Mouse (Mus musculus): ENCODE data around the gene Zscan21.

The Zscan21 gene

GRCm38 (mm10) chr5:138092771-138093170 lies 23.9 kb upstream of the Zscan21 start:
- CTCF ChIA-PET: interaction anchor here in 2 of 4 experiments (0.6 to 1.6 kb wide), 2 partner anchors 8 to 1261 kb away, joined by 3 to 4 read pairs; no protein-coding TSS in a partner anchor
- POLR2A ChIA-PET: interaction anchor here in 1 of 4 experiments (1.4 to 3.5 kb wide), 4 partner anchors 8 to 25 kb away, joined by 4 to 25 read pairs (median 18); partner anchors contain the start of gene Zkscan1

DNA sequence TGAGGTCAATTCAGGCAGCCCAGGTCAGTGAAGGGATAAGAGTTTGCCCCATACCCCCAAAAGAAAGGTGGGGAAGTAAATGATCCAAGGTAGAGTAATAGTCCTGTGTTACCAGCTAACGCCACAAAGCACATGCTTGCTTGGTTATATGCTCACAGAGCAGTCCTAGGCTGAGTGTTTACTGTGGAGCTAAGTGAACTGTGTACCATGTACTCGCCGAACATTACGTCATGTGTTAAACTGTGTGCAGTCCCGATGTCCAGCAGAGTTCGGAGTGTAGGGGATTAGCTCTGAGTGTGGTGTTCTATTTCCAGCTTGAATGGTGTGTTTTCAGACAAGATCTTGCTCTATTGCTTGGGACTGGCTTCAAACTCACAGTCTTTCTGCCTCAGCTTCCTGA lies 22.2 kb upstream of the Zscan21 start:
- CTCF ChIA-PET: no interaction called here
- POLR2A ChIA-PET: interaction anchor here in 3 of 4 experiments (0.9 to 2.1 kb wide), 6 partner anchors 9 to 75 kb away, joined by 3 to 13 read pairs (median 4); partner anchors contain the start of gene Zkscan1 (in 3 of the 3)

DNA sequence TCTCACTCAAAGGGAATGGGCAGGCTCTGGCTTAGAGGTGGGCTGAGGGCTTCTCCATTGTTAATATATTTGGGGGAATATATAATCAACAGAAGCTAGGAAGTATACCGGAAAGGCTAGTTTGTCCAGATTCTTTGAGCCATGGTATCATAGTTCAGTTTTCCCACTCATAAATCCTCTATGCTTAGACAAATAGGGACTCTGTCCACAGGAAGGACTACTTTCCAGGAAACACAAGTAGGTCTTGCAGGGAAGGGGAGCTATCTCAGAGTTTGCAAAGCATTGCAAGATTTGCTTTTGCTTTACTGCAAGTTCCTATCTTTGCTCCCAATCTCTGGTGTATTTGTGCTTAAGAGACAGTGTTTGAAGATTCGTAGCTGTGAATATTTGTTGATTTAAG lies 11.7 kb upstream of the Zscan21 start:
- ChIA-PET POLR2A (interaction anchor here in 2 of 4 experiments (0.8 to 5.0 kb wide), 7 partner anchors 9 to 20 kb away, joined by 3 to 25 read pairs (median 3); partner anchors contain the start of gene Zkscan1 (in 1 of the 2)), CTCF (no interaction called here)

DNA sequence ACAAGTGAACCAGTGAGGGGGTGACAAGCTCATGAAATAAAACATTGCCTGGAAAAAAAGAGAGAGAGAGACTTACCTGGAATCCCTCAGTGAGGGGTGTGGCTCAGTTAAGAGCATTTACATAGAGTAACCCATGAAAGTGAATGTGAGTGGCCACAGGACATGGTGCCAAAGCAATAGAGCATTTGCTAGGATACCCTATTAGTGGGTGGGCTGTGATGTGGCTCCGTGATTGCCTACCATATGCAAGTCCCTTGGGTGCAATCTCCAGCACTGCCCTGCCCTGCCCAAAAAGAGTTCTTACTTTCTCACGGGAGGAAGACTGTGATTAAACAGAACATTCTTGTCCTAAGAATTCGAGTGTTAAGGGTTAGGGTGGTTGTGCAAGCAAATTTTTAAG lies 9.6 kb upstream of the Zscan21 start:
- POLR2A ChIA-PET: interaction anchor here in 3 of 4 experiments (0.5 to 1.6 kb wide), 11 partner anchors 9 to 905 kb away, joined by 3 to 5 read pairs (median 3); partner anchors contain the start of gene Zkscan1 (in 2 of the 3)
- CTCF ChIA-PET: interaction anchor here in 3 of 4 experiments (0.5 to 1.3 kb wide), 5 partner anchors 11 to 466 kb away, joined by 3 to 4 read pairs (median 3); partner anchors contain the start of gene Sap25 (in 1 of the 3)

- CTCF ChIA-PET: interaction anchor here in 3 of 4 experiments (0.6 to 0.7 kb wide), 4 partner anchors 25 to 526 kb away, joined by 3 to 6 read pairs (median 4); no protein-coding TSS in a partner anchor
- POLR2A ChIA-PET: interaction anchor here in 2 of 4 experiments (0.5 to 1.6 kb wide), 3 partner anchors 9 to 25 kb away, joined by 3 to 5 read pairs (median 3); partner anchors contain the start of gene Zkscan1 (in 2 of the 2)
Observed at GRCm38 (mm10) chr5:138109847-138110396, 6.8 kb upstream of the Zscan21 start.

GRCm38 (mm10) chr5:138117199-138118015 lies 704 bp downstream of the Zscan21 start:
- ChIA-PET CTCF (interaction anchor here in 2 of 4 experiments (0.5 to 1.0 kb wide), 3 partner anchors 16 to 745 kb away, joined by 3 to 4 read pairs (median 3); no protein-coding TSS in a partner anchor), POLR2A (interaction anchor here in 2 of 4 experiments (0.6 to 3.0 kb wide), 13 partner anchors 9 to 1234 kb away, joined by 3 to 21 read pairs (median 4); partner anchors contain the start of genes Cops6 (in 1 of the 2), Cox19 (in 1 of the 2) and Zkscan1 (in 1 of the 2))

DNA sequence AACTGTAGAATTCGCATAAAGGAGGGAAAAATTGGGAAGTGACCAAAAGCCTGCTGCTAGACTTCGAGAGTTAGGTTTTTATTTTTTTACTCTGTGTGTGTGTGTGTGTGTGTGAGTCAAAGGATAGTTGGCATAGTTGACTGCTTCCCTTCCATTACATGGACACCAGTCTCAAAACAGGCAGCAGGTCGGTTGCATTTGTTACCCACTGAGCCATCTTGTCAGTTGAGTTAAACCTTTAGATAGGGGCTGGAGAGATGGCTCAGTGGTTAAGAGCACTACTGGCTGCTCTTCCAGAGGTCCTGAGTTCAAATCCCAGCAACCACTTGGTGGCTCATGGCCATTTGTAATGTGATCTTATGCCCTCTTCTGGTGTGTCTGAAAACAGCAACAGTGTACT lies 1.3 kb downstream of the Zscan21 start:
- ChIA-PET POLR2A (interaction anchor here in 2 of 4 experiments (0.6 to 3.0 kb wide), 14 partner anchors 9 to 1233 kb away, joined by 3 to 21 read pairs (median 4); partner anchors contain the start of genes Cops6 (in 1 of the 2), Cox19 (in 1 of the 2) and Zkscan1 (in 1 of the 2)), CTCF (interaction anchor here in 1 of 4 experiments (1.0 kb wide), 2 partner anchors 17 to 110 kb away, joined by 3 read pairs; no protein-coding TSS in a partner anchor)

DNA sequence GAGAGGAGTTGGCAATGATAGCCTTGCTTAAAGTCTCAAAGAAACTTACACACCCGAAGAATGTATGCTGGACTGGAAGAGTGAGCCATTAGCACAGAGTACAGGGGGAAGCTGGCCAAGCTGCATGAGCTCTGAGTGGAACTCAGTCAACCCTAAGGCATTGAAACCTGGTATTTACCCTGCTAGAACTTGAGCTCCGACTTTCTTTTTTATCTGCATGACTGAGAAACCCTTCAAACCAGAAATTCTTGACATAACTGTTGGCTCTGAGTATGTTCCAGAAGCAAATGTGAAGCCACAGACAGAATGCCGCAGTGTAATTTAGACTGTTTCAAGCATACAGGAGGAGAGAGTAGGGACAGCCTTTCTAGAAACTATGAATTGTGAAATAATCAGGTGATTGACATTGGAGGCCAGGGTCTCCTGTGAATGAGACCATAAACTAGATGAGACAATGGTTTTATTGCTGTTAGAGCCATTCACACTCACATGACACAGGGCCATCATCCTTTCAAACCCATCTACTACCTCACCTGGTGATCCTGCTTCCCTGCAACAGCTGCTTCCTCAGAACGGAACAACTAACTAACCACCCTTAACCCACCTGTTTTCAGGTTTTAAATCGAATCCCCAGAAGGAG lies 15.8 kb downstream of the Zscan21 start:
- CTCF ChIA-PET: no interaction called here
- POLR2A ChIA-PET: interaction anchor here in 1 of 4 experiments (1.3 to 2.6 kb wide), 3 partner anchors 11 to 47 kb away, joined by 3 to 13 read pairs (median 4); partner anchors contain the start of gene Zkscan1

- ChIA-PET POLR2A (interaction anchor here in 2 of 4 experiments (0.6 to 1.0 kb wide), 4 partner anchors 10 to 127 kb away, joined by 3 to 5 read pairs (median 4); no protein-coding TSS in a partner anchor), CTCF (interaction anchor here in 1 of 4 experiments (1.2 to 1.7 kb wide), 2 partner anchors 47 to 251 kb away, joined by 3 to 4 read pairs; no protein-coding TSS in a partner anchor)
Observed at GRCm38 (mm10) chr5:138137257-138137656, 20.6 kb downstream of the Zscan21 start.

- CTCF ChIA-PET: interaction anchor here in 1 of 4 experiments (1.7 kb wide), 1 partner anchor 252 kb away, joined by 3 read pairs; no protein-coding TSS in a partner anchor
- POLR2A ChIA-PET: interaction anchor here in 2 of 4 experiments (0.6 to 1.0 kb wide), 4 partner anchors 12 to 362 kb away, joined by 3 read pairs; partner anchors contain the start of gene Zscan21 (in 1 of the 2)
Observed at GRCm38 (mm10) chr5:138137935-138138549, 21.3 kb downstream of the Zscan21 start.

GRCm38 (mm10) chr5:138138585-138138984 lies 21.9 kb downstream of the Zscan21 start:
- ChIA-PET POLR2A (interaction anchor here in 3 of 4 experiments (0.6 to 1.2 kb wide), 6 partner anchors 20 to 564 kb away, joined by 3 read pairs; partner anchors contain the start of genes Cops6 (in 1 of the 3) and Zscan21 (in 1 of the 3)), CTCF (interaction anchor here in 2 of 4 experiments (0.6 to 1.7 kb wide), 3 partner anchors 47 to 680 kb away, joined by 3 to 6 read pairs (median 3); no protein-coding TSS in a partner anchor)

DNA sequence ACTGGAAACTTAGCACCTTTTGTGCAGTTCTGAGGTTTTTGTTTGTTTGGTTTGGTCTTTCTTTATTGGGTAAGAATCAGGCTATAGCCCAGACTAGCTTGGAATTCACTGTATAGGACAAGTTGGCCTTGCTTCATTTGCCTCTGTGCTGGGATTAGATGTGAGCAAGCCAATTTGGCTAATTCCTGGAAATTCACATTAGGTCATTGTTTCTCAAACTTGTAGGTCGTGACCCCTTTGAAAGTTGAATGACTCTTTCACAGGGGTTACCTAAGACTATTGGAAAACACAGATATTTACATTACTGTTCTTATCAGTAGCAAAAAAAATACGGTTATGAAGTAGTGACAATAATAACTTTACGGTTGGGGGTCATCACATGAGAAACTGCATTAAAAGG lies 37.7 kb downstream of the Zscan21 start:
- ChIA-PET POLR2A (interaction anchor here in 2 of 4 experiments (0.9 to 17.7 kb wide), 10 partner anchors 11 to 519 kb away, joined by 3 to 476 read pairs (median 6); partner anchors contain the start of genes Ap4m1 (in 2 of the 2), Mcm7 (in 2 of the 2), Cnpy4 (in 1 of the 2) and Taf6 (in 1 of the 2)), CTCF (no interaction called here)

DNA sequence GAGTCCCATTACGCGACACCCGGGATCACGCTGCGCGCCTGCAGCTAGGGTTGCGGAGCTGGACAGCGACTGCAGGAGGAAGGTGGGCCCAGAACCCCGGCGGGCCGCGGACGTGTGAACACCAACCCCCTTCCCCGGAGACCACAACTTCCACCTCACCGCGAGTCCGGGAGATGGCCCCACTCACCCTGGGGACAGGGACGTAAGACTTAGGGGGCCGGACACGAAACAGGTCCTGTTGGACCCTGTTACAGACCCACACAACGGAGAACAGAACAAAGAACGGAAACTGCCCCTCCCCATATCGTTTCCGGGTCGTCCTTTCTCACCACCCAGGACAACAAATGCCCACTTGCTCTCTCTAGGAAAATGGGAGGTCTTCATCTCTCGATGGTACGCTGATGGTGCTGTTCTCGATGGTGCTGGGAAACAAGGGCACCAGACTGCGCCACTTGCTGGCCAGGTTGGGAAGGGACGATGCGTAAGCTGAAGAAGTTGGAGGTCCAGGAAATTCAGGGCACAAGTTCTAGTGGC lies 38.8 kb downstream of the Zscan21 start, which contains the start of gene Zfp113:
Zfp113 (minus strand) TSS at position 302 of the 534 bp plus-strand sequence.
- CTCF ChIA-PET: interaction anchor here in 2 of 4 experiments (0.6 to 1.4 kb wide), 8 partner anchors 65 to 396 kb away, joined by 3 to 6 read pairs (median 3); no protein-coding TSS in a partner anchor
- POLR2A ChIA-PET: interaction anchor here in 3 of 4 experiments (0.5 to 17.7 kb wide), 33 partner anchors 9 to 520 kb away, joined by 3 to 476 read pairs (median 4); partner anchors contain the start of genes Ap4m1 (in 3 of the 3), Cnpy4 (in 3 of the 3), Mcm7 (in 3 of the 3) and Taf6 (in 3 of the 3)

- POLR2A ChIA-PET: interaction anchor here (0.6 to 17.7 kb wide), 37 partner anchors 9 to 1092 kb away, joined by 3 to 476 read pairs (median 5); partner anchors contain the start of genes Ap4m1 (in 4 of the 4), Mcm7 (in 4 of the 4), Cnpy4 (in 3 of the 4) and Taf6 (in 3 of the 4)
- CTCF ChIA-PET: interaction anchor here in 2 of 4 experiments (0.6 to 1.3 kb wide), 6 partner anchors 15 to 827 kb away, joined by 3 to 5 read pairs (median 3); partner anchors contain the start of gene Slc12a9 (in 1 of the 2)
Observed at GRCm38 (mm10) chr5:138160224-138160762, 43.6 kb downstream of the Zscan21 start.

- ChIA-PET CTCF (interaction anchor here in 3 of 4 experiments (0.6 to 1.4 kb wide), 8 partner anchors 14 to 828 kb away, joined by 3 to 5 read pairs (median 3); partner anchors contain the start of genes Slc12a9 (in 1 of the 3) and Zkscan1 (in 1 of the 3)), POLR2A (interaction anchor here (0.6 to 17.7 kb wide), 37 partner anchors 8 to 1091 kb away, joined by 3 to 476 read pairs (median 5); partner anchors contain the start of genes Ap4m1 (in 4 of the 4), Mcm7 (in 4 of the 4), Cnpy4 (in 3 of the 4) and Taf6 (in 3 of the 4))
Observed at GRCm38 (mm10) chr5:138160842-138161665, 44.4 kb downstream of the Zscan21 start, which contains the start of gene Cops6. TSS of gene Cops6 (plus strand) at chr5:138161071.

All from embryonic stem cell, embryonic (primary cell).